Mouse (Mus musculus) heart, embryonic 16.5 days (tissue): Measurements from ENCODE around the gene Ephb2. TPM values are rescaled to one million over a fixed set of nuclear protein-coding genes. Genes with fewer than 3 reads are reported as not detected.
A peak's percentile ranks its signal among the peaks of the same experiment; 100 is the strongest.

ENCODE experiments used
- ATAC-seq: fragments of 200-750 bp; cut with Nextera tagmentation; replicated peaks from 2 replicates; pipeline ENCODE4 v1.8.0; 2017; ENCODE audit warnings: moderate number of reproducible peaks; ENCODE audit not compliant: insufficient read depth, low FRiP score; ENCODE audit errors: extremely low read depth
- H3K27ac ChIP-seq: fragments of 300-500 bp; sonication (generic); 2 replicates; pipeline ENCODE4 v1.5.1; 2014; ENCODE audit warnings: mild to moderate bottlenecking, low read length, control low read depth, moderate library complexity
- H3K27me3 ChIP-seq: fragments of 300-500 bp; sonication (generic); 2 replicates; pipeline ENCODE4 v1.6.1; 2014; ENCODE audit warnings: low read length, mixed read lengths; ENCODE audit not compliant: control insufficient read depth, insufficient read depth
- H3K36me3 ChIP-seq: fragments of 300-500 bp; sonication (generic); 2 replicates; pipeline ENCODE4 v1.6.1; 2014; ENCODE audit not compliant: control insufficient read depth, insufficient read depth
- H3K4me1 ChIP-seq: fragments of 300-500 bp; sonication (generic); 2 replicates; pipeline ENCODE4 v1.6.1; 2014; ENCODE audit warnings: low read length, mixed read lengths; ENCODE audit not compliant: control insufficient read depth, insufficient read depth
- H3K4me2 ChIP-seq: fragments of 300-500 bp; sonication (generic); 2 replicates; pipeline ENCODE4 v1.6.1; 2014; ENCODE audit warnings: low read depth, mild to moderate bottlenecking, control low read depth, low read length
- H3K4me3 ChIP-seq: fragments of 300-500 bp; sonication (generic); 2 replicates; pipeline ENCODE4 v1.5.1; 2014; ENCODE audit warnings: mild to moderate bottlenecking, control low read depth, low read length
- H3K9ac ChIP-seq: fragments of 300-500 bp; sonication (generic); 2 replicates; pipeline ENCODE4 v1.6.1; 2014; ENCODE audit warnings: low read length, control low read depth
- H3K9me3 ChIP-seq: fragments of 300-500 bp; sonication (generic); replicated peaks from 2 replicates; pipeline ENCODE4 v1.6.1; 2016; ENCODE audit warnings: low read length; ENCODE audit not compliant: control insufficient read depth
- WGBS: fragments of 180-500 bp; shearing (Covaris S2); extraction: QIAGEN DNeasy Blood & Tissue Kit; methylation state at CpG from one replicate; pipeline ENCODE4 v1.1.7; 2014; 5-methylcytosine and 5-hydroxymethylcytosine counted together
- polyA plus RNA-seq: library from polyadenylated mRNA; unstranded; fragments of >200 nt; fragmentation: Nextera tagmentation; extraction: Ambion mirVana; gene quantifications from 2 replicates; pipeline ENCODE4 v1.2.1, GENCODE M21; 2015

Ephb2 gene
- polyA plus RNA-seq, 1 experiment from 2014 or later, result 0.70 TPM

- WGBS, result 71% methylated on average over 21 of the region's 21 CpGs
- Histone ChIP-seq H3K9ac (no peak overlapping the region), H3K27ac (no peak overlapping the region), H3K9me3 (no peaks in the 10 kb centered on the region), H3K27me3 (peaks cover 76% of the 10 kb centered on the region), H3K4me3 (peak overlapping the region; percentile 21; the same call in 1 of the 2 replicates), H3K4me1 (peaks cover 21% of the 10 kb centered on the region), H3K36me3 (no peaks in the 10 kb centered on the region), H3K4me2 (peak overlapping the region; percentile 34)
- ATAC-seq, result no peak
Measured at GRCm38 (mm10) chr4:136833619-136834351, 2.0 kb downstream of the Ephb2 start.

- no peak overlapping the region for H3K9ac ChIP-seq
- H3K4me3 ChIP-seq, result no peak overlapping the region
- peaks cover 23% of the 10 kb centered on the region for H3K4me1 ChIP-seq
- peaks cover 72% of the 10 kb centered on the region for H3K27me3 ChIP-seq
- no peaks in the 10 kb centered on the region for H3K9me3 ChIP-seq
- H3K4me2 ChIP-seq, result no peak overlapping the region
- H3K27ac ChIP-seq, result peak overlapping the region; percentile 1; the same call in 1 of the 2 replicates
- 63% methylated on average over 16 of the region's 16 CpGs for WGBS
- no peaks in the 10 kb centered on the region for H3K36me3 ChIP-seq
- no peak for ATAC-seq
Measured at GRCm38 (mm10) chr4:136832559-136833232, 3.1 kb downstream of the Ephb2 start.

- Histone ChIP-seq H3K9me3 (no peaks in the 10 kb centered on the region), H3K27me3 (peaks cover 65% of the 10 kb centered on the region), H3K4me2 (no peak overlapping the region), H3K36me3 (no peaks in the 10 kb centered on the region), H3K27ac (no peak overlapping the region), H3K9ac (no peak overlapping the region), H3K4me1 (peaks cover 16% of the 10 kb centered on the region), H3K4me3 (no peak overlapping the region)
- no peak for ATAC-seq
- 55% methylated on average over 9 of the region's 9 CpGs for WGBS
Measured at GRCm38 (mm10) chr4:136830272-136830823, 5.4 kb downstream of the Ephb2 start.

- WGBS, result 21% methylated on average over 9 of the region's 9 CpGs
- Histone ChIP-seq H3K4me3 (no peak overlapping the region), H3K27me3 (peaks cover 64% of the 10 kb centered on the region), H3K9me3 (no peaks in the 10 kb centered on the region), H3K4me1 (peaks cover 16% of the 10 kb centered on the region), H3K36me3 (no peaks in the 10 kb centered on the region), H3K4me2 (0 out of 2 replicates have a peak overlapping the region, but pooled peaks have one; percentile 15), H3K27ac (no peak overlapping the region), H3K9ac (no peak overlapping the region)
- ATAC-seq, result no peak
Measured at GRCm38 (mm10) chr4:136829837-136830236, 6.0 kb downstream of the Ephb2 start.

GRCm38 (mm10) chr4:136828664-136829569 lies 6.9 kb downstream of the Ephb2 start:
- H3K4me1 ChIP-seq, result peaks cover 16% of the 10 kb centered on the region
- H3K9me3 ChIP-seq, result no peaks in the 10 kb centered on the region
- 37% methylated on average over 11 of the region's 11 CpGs for WGBS
- no peak overlapping the region for H3K4me2 ChIP-seq
- no peak overlapping the region for H3K4me3 ChIP-seq
- no peak overlapping the region for H3K27ac ChIP-seq
- no peak overlapping the region for H3K9ac ChIP-seq
- no peak for ATAC-seq
- no peaks in the 10 kb centered on the region for H3K36me3 ChIP-seq
- H3K27me3 ChIP-seq, result peaks cover 57% of the 10 kb centered on the region

GRCm38 (mm10) chr4:136824935-136825552 lies 10.7 kb downstream of the Ephb2 start:
- no peak overlapping the region for H3K9ac ChIP-seq
- H3K9me3 ChIP-seq, result no peaks in the 10 kb centered on the region
- no peak overlapping the region; the same call in 1 of the 2 replicates for H3K4me2 ChIP-seq
- H3K36me3 ChIP-seq, result no peaks in the 10 kb centered on the region
- H3K27me3 ChIP-seq, result peaks cover 19% of the 10 kb centered on the region
- H3K4me3 ChIP-seq, result no peak overlapping the region
- 0 out of 2 replicates have a peak, but pooled peaks have one; percentile 25 for ATAC-seq
- 34% methylated on average over 18 of the region's 18 CpGs for WGBS
- no peak overlapping the region for H3K27ac ChIP-seq
- peaks cover 11% of the 10 kb centered on the region for H3K4me1 ChIP-seq

GRCm38 (mm10) chr4:136820069-136820522 lies 15.7 kb downstream of the Ephb2 start:
- peaks cover 3% of the 10 kb centered on the region; the same call in 1 of the 2 replicates for H3K4me1 ChIP-seq
- H3K4me3 ChIP-seq, result no peak overlapping the region
- no peak overlapping the region for H3K9ac ChIP-seq
- WGBS, result 35% methylated on average over 10 of the region's 10 CpGs
- H3K27me3 ChIP-seq, result peaks cover 6% of the 10 kb centered on the region; the same call in 1 of the 2 replicates
- H3K9me3 ChIP-seq, result no peaks in the 10 kb centered on the region
- H3K4me2 ChIP-seq, result no peak overlapping the region
- ATAC-seq, result no peak
- no peaks in the 10 kb centered on the region for H3K36me3 ChIP-seq
- H3K27ac ChIP-seq, result no peak overlapping the region

- no peak overlapping the region for H3K4me3 ChIP-seq
- H3K9ac ChIP-seq, result no peak overlapping the region
- WGBS, result 28% methylated on average over 7 of the region's 7 CpGs
- no peaks in the 10 kb centered on the region for H3K36me3 ChIP-seq
- H3K9me3 ChIP-seq, result no peaks in the 10 kb centered on the region
- peaks cover 3% of the 10 kb centered on the region; the same call in 1 of the 2 replicates for H3K4me1 ChIP-seq
- H3K27me3 ChIP-seq, result 0 out of 2 replicates have a peak, but pooled peaks cover 6% of the 10 kb centered on the region
- ATAC-seq, result peak; percentile 47; the same call in 1 of the 2 replicates
- H3K4me2 ChIP-seq, result no peak overlapping the region
- H3K27ac ChIP-seq, result no peak overlapping the region
Measured at GRCm38 (mm10) chr4:136816701-136817100, 19.1 kb downstream of the Ephb2 start.
